Mouse (Mus musculus) liver, adult 2 months (tissue): ENCODE results near the gene 5830473C10Rik. TPM values are rescaled to one million over a fixed set of nuclear protein-coding genes. Genes with fewer than 3 reads are reported as not detected.

Experiments
- DNase-seq: peaks from one replicate; pipeline ENCODE4 v3.0.0-alpha.2; 2011; ENCODE audit warnings: low read depth, low spot score; ENCODE audit errors: extremely low read depth
- H3K27ac ChIP-seq: fragments of 200-500 bp; replicated peaks from 2 replicates; pipeline ENCODE4 v1.5.1; 2012; ENCODE audit warnings: low read depth, mild to moderate bottlenecking, control low read depth, inconsistent platforms, low read length; ENCODE audit not compliant: insufficient read depth
- H3K27me3 ChIP-seq: fragments of 200-500 bp; 2 replicates; pipeline ENCODE4 v1.6.1; 2012; ENCODE audit warnings: mild to moderate bottlenecking, moderate library complexity, low read length, inconsistent platforms; ENCODE audit not compliant: control insufficient read depth, insufficient read depth
- H3K36me3 ChIP-seq: fragments of 200-500 bp; 2 replicates; pipeline ENCODE4 v1.6.1; 2012; ENCODE audit warnings: low read length, inconsistent platforms; ENCODE audit not compliant: control insufficient read depth, insufficient read depth
- H3K4me1 ChIP-seq: fragments of 200-500 bp; 2 replicates; pipeline ENCODE4 v1.6.1; 2011; ENCODE audit warnings: low read length; ENCODE audit not compliant: control insufficient read depth, insufficient read depth
- H3K4me3 ChIP-seq: fragments of 200-500 bp; 2 replicates; pipeline ENCODE4 v1.5.1; 2011; ENCODE audit warnings: low read depth, mild to moderate bottlenecking, control low read depth, low read length, moderate library complexity; ENCODE audit not compliant: insufficient read depth
- H3K79me2 ChIP-seq: fragments of 200-500 bp; 2 replicates; pipeline ENCODE4 v1.6.1; 2012; ENCODE audit warnings: inconsistent platforms, mild to moderate bottlenecking, low read length, moderate library complexity; ENCODE audit not compliant: control insufficient read depth, insufficient read depth
- H3K9ac ChIP-seq: fragments of 200-500 bp; 2 replicates; pipeline ENCODE4 v1.6.1; 2012; ENCODE audit warnings: low read depth, mild to moderate bottlenecking, control low read depth, inconsistent platforms, low read length
- CTCF ChIP-seq: fragments of 200-500 bp; IDR thresholded peaks from 2 replicates; pipeline ENCODE4 v1.5.1; 2011; ENCODE audit warnings: low read depth, low read length, control low read depth
- POLR2A ChIP-seq: fragments of 200-500 bp; IDR thresholded peaks from 2 replicates; pipeline ENCODE4 v1.6.1; 2011; ENCODE audit warnings: low read length, control low read depth; ENCODE audit not compliant: insufficient read depth; ENCODE audit errors: extremely low read depth
- WGBS: fragments of 180-500 bp; shearing (Covaris S2); methylation state at CpG from one replicate; pipeline ENCODE4 v1.1.7; 2018; 5-methylcytosine and 5-hydroxymethylcytosine counted together
- polyA plus RNA-seq: library from polyadenylated mRNA; depleted of rRNA; stranded (reverse); fragments of >200 nt; gene quantifications from 2 replicates; pipeline ENCODE4 v1.2.3, GENCODE M21; 2012
- total RNA-seq: library from RNA; depleted of rRNA; stranded (reverse); fragments of >200 nt; gene quantifications from 2 replicates; pipeline ENCODE4 v1.2.3, GENCODE M21; 2014

5830473C10Rik gene
- total and polyA plus RNA-seq, 2 experiments, result 22.2 to 36.0 TPM

GRCm38 (mm10) chr5:90556052-90556451 lies 4.9 kb upstream of the 5830473C10Rik start:
- WGBS, result 43% methylated on average over 3 of the region's 3 CpGs
- TF ChIP-seq POLR2A (no peak), CTCF (no peak)
- Histone ChIP-seq H3K27ac (peak overlapping the region; percentile 52; the same call in 1 of the 2 replicates), H3K36me3 (peaks cover 12% of the 10 kb centered on the region), H3K79me2 (no peaks in the 10 kb centered on the region), H3K9ac (no peak overlapping the region), H3K4me1 (peaks cover 17% of the 10 kb centered on the region), H3K4me3 (no peak overlapping the region), H3K27me3 (no peaks in the 10 kb centered on the region)
- no peak for DNase-seq

- TF ChIP-seq CTCF (no peak), POLR2A (0 out of 2 replicates have a peak, but pooled peaks have one; percentile 43)
- Histone ChIP-seq H3K36me3 (peaks cover 4% of the 10 kb centered on the region; the same call in 1 of the 2 replicates), H3K4me1 (peaks cover 9% of the 10 kb centered on the region), H3K27ac (peak overlapping the region; percentile 100), H3K4me3 (peak overlapping the region; percentile 56), H3K27me3 (no peaks in the 10 kb centered on the region), H3K79me2 (0 out of 2 replicates have a peak, but pooled peaks cover 3% of the 10 kb centered on the region), H3K9ac (peak overlapping the region; percentile 91)
- peak; percentile 98 for DNase-seq
- WGBS, result 33% methylated on average over 11 of the region's 11 CpGs
Measured at GRCm38 (mm10) chr5:90561721-90562275, 891 bp downstream of the 5830473C10Rik start.

- TF ChIP-seq POLR2A (no peak), CTCF (no peak)
- Histone ChIP-seq H3K4me3 (peak overlapping the region; percentile 0; the same call in 1 of the 2 replicates), H3K4me1 (peaks cover 17% of the 10 kb centered on the region), H3K27me3 (no peaks in the 10 kb centered on the region), H3K9ac (peak overlapping the region; percentile 32), H3K27ac (peak overlapping the region; percentile 55), H3K79me2 (0 out of 2 replicates have a peak, but pooled peaks cover 3% of the 10 kb centered on the region), H3K36me3 (peaks cover 6% of the 10 kb centered on the region; the same call in 1 of the 2 replicates)
- DNase-seq, result peak; percentile 61
- WGBS, result 33% methylated on average over 4 of the region's 4 CpGs
Measured at GRCm38 (mm10) chr5:90562880-90563279, 2.0 kb downstream of the 5830473C10Rik start.

- Histone ChIP-seq H3K27ac (peak overlapping the region; percentile 32), H3K4me1 (peaks cover 18% of the 10 kb centered on the region), H3K79me2 (0 out of 2 replicates have a peak, but pooled peaks cover 3% of the 10 kb centered on the region), H3K27me3 (no peaks in the 10 kb centered on the region), H3K36me3 (peaks cover 6% of the 10 kb centered on the region; the same call in 1 of the 2 replicates), H3K9ac (no peak overlapping the region), H3K4me3 (no peak overlapping the region)
- DNase-seq, result no peak
- WGBS, result 37% methylated on average over 4 of the region's 4 CpGs
- TF ChIP-seq CTCF (no peak), POLR2A (no peak)
Measured at GRCm38 (mm10) chr5:90564161-90564560, 3.3 kb downstream of the 5830473C10Rik start.

- peaks cover 13% of the 10 kb centered on the region for H3K36me3 ChIP-seq
- H3K27ac ChIP-seq, result no peak overlapping the region; the same call in 1 of the 2 replicates
- H3K27me3 ChIP-seq, result no peaks in the 10 kb centered on the region
- 52% methylated on average over 6 of the region's 6 CpGs for WGBS
- H3K4me1 ChIP-seq, result peaks cover 21% of the 10 kb centered on the region
- 0 out of 2 replicates have a peak, but pooled peaks cover 3% of the 10 kb centered on the region for H3K79me2 ChIP-seq
- H3K4me3 ChIP-seq, result no peak overlapping the region
- no peak overlapping the region for H3K9ac ChIP-seq
- DNase-seq, result no peak
- TF ChIP-seq CTCF (no peak), POLR2A (no peak)
Measured at GRCm38 (mm10) chr5:90565205-90565604, 4.3 kb downstream of the 5830473C10Rik start.

- DNase-seq, result peak; percentile 98
- WGBS, result 18% methylated on average over 5 of the region's 5 CpGs
- Histone ChIP-seq H3K4me1 (peaks cover 19% of the 10 kb centered on the region), H3K4me3 (no peak overlapping the region), H3K27ac (peak overlapping the region; percentile 92), H3K9ac (peak overlapping the region; percentile 32; the same call in 1 of the 2 replicates), H3K79me2 (0 out of 2 replicates have a peak, but pooled peaks cover 3% of the 10 kb centered on the region), H3K27me3 (no peaks in the 10 kb centered on the region), H3K36me3 (peaks cover 32% of the 10 kb centered on the region)
- no peak for TF ChIP-seq CTCF
- TF ChIP-seq POLR2A, result no peak
Measured at GRCm38 (mm10) chr5:90567788-90568187, 6.9 kb downstream of the 5830473C10Rik start.
